Mouse (Mus musculus): Measurements from ENCODE around the gene Galnt2. TPM values are rescaled to one million over a fixed set of nuclear protein-coding genes. Genes with fewer than 3 reads are reported as not detected.

The Galnt2 gene
- total RNA-seq, 1 experiment from 2014 or later, result 42.6 TPM

DNA sequence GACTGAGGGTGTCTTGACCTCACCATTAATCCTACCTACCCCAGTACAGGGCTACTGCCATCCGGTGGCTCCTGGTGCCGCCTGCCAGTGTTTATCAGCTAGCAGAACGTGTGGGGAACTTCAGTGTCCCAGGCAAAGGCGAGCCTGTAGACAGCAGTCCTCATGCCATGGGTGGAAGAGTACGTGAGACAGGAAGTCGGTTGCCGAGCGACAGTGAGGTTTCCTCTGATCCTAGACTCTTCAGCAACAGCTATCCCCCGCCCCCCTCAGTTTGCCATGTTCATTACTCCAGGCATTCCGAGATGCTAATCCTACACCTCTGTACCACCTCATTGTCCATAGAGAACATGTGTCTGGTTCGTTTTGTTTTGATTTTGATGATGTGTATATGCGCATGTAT is 29.2 kb downstream of the Galnt2 start:
- ATAC-seq (replicated peaks in 1 of 2; ENCODE audit: insufficient read depth in 1 of 2, low FRiP score in 2 of 2, low TSS enrichment in 1 of 2, low read depth in 1 of 2, poor library complexity in 2 of 2, severe bottlenecking in 2 of 2), result no peak

DNA sequence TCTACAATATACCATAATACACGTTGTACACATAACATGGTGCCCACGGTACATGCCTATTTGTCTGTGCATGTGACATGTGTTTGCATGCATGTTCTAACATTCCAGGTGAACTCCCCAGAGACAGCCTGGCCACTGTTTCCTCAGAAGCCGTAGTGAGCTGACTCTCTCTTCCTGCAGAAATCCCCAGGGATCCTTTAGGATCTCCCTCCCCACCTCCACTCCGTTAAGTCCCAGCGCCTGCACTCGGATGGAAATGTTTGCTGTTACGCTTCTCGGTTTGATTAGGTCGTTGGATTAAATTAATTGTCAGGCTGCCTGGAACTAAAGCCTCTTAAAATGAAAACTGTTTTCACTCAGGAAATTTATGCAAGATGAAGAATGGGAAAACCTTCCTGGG is 31.9 kb downstream of the Galnt2 start:
- no peak for ATAC-seq (replicated peaks in 1 of 2; ENCODE audit: insufficient read depth in 1 of 2, low FRiP score in 2 of 2, low TSS enrichment in 1 of 2, low read depth in 1 of 2, poor library complexity in 2 of 2, severe bottlenecking in 2 of 2)

DNA sequence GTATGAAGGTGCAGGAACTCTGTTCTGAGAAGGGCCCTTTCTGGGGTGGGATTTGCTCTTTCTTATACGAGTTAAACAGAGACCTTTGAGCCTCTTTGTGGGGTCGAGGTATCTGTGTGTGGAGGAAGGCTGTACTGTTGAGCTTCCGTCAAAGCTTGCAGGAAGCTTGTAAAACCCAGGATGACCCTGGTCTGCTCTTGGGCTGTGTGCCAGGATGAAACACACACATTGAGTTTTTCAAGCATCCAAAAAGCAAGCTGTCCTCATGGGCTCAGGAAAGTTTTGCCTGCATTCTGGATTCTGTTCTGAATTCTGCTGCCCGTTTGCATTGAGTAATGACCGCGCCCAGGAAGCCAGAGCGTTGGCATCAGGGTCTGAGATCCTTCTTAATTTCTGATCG is 32.8 kb downstream of the Galnt2 start:
- ATAC-seq (replicated peaks in 1 of 2; ENCODE audit: insufficient read depth in 1 of 2, low FRiP score in 2 of 2, low TSS enrichment in 1 of 2, low read depth in 1 of 2, poor library complexity in 2 of 2, severe bottlenecking in 2 of 2), result no peak

DNA sequence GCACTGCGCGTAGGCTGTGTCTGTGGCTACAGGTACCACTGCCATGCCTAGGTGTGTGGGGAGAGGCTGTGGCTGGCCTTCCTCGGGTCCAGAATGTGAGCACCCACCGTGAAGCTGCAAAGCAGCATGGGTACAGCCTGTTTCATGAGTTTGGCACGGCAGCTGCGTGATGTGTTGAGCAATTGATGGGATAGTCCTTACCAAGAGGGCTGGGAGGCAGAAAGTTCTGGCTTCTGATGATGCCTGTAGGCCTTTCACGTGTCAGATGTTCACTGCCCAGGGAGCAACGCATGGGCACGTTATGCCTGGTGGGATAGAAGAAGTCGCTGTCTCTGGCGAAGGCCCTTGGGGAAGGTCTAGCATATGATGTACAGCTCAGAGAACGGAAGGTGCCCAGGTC is 33.5 kb downstream of the Galnt2 start:
- no peak for ATAC-seq (replicated peaks in 1 of 2; ENCODE audit: insufficient read depth in 1 of 2, low FRiP score in 2 of 2, low TSS enrichment in 1 of 2, low read depth in 1 of 2, poor library complexity in 2 of 2, severe bottlenecking in 2 of 2)

DNA sequence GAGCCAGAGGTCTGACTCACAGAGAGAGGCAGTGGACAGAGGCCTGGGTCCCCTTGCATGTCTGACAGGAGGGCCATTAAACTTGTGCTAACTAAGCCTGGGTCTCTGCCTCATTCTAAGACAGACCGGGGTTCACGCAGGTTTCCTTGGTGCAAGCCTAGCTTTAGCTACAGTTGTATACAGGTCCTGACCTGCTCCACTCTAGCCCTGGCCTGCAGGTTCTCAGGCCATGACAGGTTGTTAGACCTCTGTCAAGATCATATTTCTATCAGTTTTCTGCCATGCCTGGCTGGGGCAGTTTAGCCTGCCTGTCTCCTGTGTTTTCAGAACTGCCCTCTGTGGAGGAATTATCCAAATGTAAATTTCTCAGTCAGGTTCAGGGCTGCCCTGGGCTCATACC is 33.9 kb downstream of the Galnt2 start:
- no peak for ATAC-seq (replicated peaks in 1 of 2; ENCODE audit: insufficient read depth in 1 of 2, low FRiP score in 2 of 2, low TSS enrichment in 1 of 2, low read depth in 1 of 2, poor library complexity in 2 of 2, severe bottlenecking in 2 of 2)

DNA sequence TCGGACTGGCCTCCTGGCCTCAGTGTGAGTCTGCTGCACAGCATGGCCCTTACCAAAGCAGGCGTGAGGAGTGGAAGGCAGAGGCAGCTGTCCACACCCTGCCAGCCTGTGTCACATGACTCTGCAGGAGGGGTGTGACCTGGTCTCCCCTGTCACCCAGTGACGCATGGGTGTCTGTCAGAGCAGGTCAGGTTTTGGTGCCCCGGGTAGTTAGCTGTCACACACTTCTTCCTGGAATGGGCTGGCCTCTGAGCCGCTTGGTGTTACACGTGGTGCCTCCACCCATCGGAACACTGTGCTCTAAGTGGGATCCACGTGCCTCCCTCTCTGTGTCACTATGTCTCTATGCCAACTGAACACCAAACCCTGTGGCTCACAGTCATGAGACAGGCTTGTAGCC is 34.6 kb downstream of the Galnt2 start:
- ATAC-seq (replicated peaks in 1 of 2; ENCODE audit: insufficient read depth in 1 of 2, low FRiP score in 2 of 2, low TSS enrichment in 1 of 2, low read depth in 1 of 2, poor library complexity in 2 of 2, severe bottlenecking in 2 of 2), result peak in 1 of 2 experiments; percentile 49; a peak in 2 of 4 replicates

DNA sequence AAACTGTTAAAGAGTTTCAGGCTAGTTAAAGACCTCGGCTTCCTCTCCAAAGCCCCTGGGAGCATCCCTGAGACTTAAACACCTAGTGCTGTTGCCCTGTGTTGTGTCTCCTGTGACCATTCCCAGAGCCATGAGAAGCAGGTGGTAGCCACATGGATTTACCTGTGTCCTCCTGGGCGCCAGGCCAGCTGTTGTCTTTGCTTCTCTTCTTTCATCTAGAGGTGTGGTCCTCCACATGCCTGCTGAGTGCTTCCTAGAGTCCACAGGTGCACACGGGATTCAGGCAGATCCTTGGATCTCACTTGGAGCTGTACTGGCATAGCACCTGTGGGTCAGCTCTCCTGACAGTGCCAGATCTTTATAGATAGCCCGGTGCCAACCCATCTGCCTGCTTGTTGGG is 36.0 kb downstream of the Galnt2 start:
- no peak for ATAC-seq (replicated peaks in 1 of 2; ENCODE audit: insufficient read depth in 1 of 2, low FRiP score in 2 of 2, low TSS enrichment in 1 of 2, low read depth in 1 of 2, poor library complexity in 2 of 2, severe bottlenecking in 2 of 2)

DNA sequence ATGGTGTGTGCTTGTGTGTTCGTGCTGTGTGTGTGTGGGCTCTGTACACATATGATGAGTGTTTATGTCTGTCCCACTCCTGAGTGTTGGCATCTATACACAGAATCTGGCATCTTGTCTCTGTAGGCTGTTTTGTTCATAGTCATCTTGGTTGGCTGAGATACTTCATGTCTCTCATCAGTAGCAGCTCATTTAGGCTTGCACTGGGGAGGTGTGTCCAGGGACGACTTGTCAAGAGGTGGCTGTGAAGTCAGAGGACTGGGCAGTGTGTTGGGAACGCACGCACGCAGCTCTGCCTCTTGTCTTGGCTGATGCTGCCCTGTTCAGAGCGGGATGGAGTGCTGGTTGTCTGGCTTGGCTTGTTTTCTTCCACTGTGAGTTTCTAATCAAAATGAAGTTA is 39.3 kb downstream of the Galnt2 start:
- no peak for ATAC-seq (replicated peaks in 1 of 2; ENCODE audit: insufficient read depth in 1 of 2, low FRiP score in 2 of 2, low TSS enrichment in 1 of 2, low read depth in 1 of 2, poor library complexity in 2 of 2, severe bottlenecking in 2 of 2)

DNA sequence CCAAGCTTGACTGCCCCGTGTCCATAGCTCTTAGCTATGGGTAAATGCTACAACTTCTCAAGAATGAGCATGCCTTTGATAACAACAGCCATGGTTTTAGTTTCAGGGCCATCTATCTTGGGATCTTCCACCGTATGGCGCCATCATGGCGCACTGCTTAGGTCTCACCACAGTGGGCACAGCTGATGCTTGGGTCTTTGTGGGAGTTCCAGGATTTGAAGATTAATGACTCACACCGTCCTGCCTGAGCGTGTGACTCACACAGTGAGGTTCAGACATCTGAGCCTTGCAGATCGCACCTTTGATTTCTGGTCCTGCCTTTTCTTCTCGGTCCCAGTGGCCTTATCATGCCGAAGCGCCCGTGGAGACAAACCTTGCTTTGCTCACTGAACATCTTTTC is 39.7 kb downstream of the Galnt2 start:
- ATAC-seq (replicated peaks in 1 of 2; ENCODE audit: insufficient read depth in 1 of 2, low FRiP score in 2 of 2, low TSS enrichment in 1 of 2, low read depth in 1 of 2, poor library complexity in 2 of 2, severe bottlenecking in 2 of 2), result no peak

DNA sequence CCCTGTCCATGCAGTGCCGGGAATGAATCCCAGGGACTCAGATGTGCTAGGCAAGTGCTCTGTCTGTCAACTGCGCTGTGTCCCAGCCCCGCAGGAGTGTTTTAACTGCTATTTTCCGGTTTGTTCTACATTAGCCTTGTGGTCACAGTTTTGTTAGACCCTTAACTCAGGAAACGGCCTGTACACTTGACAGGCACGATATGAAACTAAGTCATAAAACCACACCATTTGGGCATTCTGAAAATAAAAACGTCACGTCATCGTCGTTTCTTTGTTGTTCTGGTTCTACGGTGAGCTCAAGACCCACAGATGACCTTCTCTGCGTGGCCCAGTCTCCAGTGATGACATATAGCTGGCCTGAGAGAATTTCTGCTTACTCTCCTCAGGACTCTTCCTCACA is 40.3 kb downstream of the Galnt2 start:
- ATAC-seq (replicated peaks in 1 of 2; ENCODE audit: insufficient read depth in 1 of 2, low FRiP score in 2 of 2, low TSS enrichment in 1 of 2, low read depth in 1 of 2, poor library complexity in 2 of 2, severe bottlenecking in 2 of 2), result peak; percentile 79 to 84

DNA sequence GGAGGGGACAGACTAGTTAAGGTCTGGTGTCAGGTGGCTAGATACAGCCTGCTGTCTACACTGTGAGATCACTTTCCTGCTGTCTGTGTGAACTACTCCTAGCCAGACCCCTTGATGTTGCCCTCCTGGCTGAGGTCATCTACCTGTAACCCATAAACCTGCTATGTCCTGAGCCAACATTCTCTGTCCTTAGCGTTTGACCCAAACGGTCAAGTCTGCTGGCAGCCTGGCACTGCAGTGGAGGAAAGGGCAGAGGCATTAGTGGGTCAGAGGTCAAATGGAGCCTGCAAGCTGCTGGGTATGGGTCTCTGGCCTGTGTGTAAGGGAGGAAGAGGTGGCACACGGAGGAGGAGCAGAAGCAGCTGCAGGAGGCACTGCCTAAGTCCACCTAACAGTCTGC is 41.6 kb downstream of the Galnt2 start:
- no peak for ATAC-seq (replicated peaks in 1 of 2; ENCODE audit: insufficient read depth in 1 of 2, low FRiP score in 2 of 2, low TSS enrichment in 1 of 2, low read depth in 1 of 2, poor library complexity in 2 of 2, severe bottlenecking in 2 of 2)

DNA sequence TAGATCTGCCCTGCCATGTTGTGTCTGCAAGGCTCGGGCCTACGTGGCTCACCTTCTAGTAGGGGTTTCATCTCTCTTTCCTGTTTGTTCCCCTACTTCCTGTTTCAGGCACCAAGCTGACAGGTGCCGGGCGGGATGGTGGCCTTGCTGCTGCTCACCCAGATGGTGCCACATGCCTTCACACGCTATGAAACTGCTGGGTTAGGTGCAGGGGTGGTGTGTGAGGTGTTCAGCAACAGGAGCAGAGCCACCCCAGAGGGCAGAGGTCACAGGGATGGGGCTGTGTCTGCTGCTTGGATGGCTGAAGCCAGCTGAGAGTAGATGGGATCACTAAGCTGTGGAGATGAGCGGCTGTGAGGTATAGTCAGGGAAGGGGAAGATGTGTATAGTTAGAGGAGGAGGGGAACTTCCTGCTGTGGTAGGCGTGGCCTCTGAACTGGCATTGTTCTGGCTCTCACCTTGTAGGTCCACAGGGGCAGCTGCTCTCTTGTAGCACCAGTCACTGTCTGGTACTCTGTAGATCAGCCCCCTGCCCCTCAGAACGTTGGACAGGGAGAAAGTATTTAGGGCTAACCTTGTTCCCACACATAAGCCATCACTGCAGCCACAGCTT is 42.5 kb downstream of the Galnt2 start:
- peak; percentile 16 to 19; a peak in 1 of 4 replicates for ATAC-seq (replicated peaks in 1 of 2; ENCODE audit: insufficient read depth in 1 of 2, low FRiP score in 2 of 2, low TSS enrichment in 1 of 2, low read depth in 1 of 2, poor library complexity in 2 of 2, severe bottlenecking in 2 of 2)

DNA sequence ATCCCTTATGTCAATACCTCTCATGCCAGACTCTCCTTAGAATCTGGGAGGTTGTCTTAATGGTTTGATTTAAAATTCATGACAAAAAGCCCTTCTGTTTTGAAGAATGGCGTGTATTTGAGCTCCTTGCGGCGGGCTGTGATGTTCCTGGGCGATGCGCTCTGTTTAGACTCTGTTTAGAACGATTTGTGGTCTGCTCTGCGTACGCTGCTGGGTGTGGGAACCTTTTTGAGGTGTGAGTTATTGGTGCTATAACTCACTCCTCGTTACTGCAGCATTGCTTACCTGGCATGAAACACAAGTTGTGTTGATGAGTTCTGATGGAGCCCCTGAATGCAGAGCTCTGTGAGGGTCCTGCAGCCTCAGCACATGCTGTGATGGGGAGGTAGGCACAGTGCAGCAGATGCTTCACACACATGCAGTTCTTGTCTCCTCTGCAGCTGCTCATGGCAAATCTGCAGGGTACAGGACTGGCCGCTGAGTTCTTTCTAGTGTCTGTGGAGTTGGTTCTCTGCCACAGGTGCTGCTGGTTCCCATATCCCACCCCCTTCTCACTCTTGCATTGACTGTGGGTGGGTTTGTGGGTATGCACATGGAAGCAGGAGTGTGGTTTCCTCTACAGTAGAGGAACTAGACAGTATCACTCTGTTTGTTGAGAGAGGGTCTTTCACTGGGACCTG is 43.4 kb downstream of the Galnt2 start:
- ATAC-seq (replicated peaks in 1 of 2; ENCODE audit: insufficient read depth in 1 of 2, low FRiP score in 2 of 2, low TSS enrichment in 1 of 2, low read depth in 1 of 2, poor library complexity in 2 of 2, severe bottlenecking in 2 of 2), result no peak

DNA sequence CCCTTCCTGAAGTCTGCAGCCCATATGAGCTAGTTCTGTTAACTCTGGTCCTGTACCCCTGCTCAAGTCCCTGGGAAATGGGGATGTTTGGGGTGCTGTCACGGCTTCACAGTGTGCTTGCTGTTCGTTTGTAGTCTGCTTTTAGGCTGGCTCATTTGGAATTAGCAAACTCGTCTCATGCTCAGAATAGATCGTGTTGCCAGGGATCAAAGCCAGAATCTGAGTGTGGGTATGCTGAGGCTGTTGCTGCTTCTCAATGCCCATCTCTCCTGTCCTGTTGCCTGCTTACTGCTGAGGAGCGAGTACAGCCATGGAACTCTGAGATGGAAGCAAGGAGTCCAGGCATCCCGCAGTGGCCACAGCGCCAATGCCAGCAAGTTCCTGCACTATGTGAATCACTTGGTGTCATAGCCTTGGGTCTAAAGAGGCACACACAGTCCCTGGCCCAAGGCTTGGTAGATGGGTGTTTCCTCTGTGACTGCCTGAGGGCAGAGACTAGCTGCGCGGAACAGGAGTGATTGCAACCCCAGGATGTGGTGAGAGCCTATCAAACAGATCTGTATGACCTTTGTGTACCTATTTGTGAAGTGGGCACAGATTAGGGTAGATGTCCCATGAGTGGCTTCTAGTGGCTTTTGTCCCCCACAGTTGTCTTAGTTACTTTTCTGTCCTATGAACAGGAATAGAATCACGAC is 44.3 kb downstream of the Galnt2 start:
- ATAC-seq (replicated peaks in 1 of 2; ENCODE audit: insufficient read depth in 1 of 2, low FRiP score in 2 of 2, low TSS enrichment in 1 of 2, low read depth in 1 of 2, poor library complexity in 2 of 2, severe bottlenecking in 2 of 2), result no peak

DNA sequence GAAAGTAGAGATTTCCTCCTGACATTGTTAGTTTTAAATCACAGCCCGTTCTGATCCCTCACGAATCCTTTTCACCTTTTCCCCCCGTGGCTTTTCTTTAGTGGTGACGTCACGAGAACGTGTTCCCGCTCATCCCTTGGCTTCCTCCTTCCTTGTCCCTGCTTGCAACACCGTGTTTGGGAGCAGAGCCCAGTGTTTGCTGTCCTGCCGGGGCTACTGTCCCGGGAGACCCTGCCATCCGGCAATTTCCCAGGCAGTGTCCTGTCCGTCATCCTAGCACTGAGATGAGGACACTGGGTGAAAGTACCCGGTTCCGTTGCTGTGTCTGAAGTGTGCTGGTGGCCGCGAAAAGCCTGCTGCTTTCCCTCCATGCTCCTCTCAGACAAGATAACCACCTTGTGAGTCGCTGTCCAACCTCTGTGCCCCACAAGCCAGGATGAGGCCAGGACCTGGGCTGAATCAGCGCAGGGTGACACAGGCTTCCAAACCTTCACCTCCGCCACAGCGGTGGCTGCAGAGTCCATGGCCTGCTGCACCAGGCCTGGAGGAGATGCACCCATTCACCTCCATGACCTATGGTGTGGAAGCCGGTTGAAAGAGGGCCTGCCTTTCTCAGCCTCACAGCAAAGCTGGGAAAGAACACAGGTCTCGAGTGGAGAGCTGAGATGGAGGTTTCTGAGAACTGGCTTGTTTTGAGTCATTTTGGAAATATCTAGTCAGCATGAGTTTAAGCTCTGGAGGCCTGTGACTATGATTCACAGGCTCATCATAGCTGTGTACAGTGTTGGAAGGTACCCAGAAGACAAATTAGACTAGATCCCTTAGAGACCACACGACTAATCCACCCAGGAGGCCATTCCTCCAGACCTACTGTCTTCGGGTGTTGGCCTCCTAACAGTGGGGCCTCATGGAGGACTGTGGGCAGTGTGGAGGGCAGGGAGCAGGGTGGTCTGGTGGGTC is 47.0 kb downstream of the Galnt2 start:
- no peak for ATAC-seq (replicated peaks in 1 of 2; ENCODE audit: insufficient read depth in 1 of 2, low FRiP score in 2 of 2, low TSS enrichment in 1 of 2, low read depth in 1 of 2, poor library complexity in 2 of 2, severe bottlenecking in 2 of 2)

DNA sequence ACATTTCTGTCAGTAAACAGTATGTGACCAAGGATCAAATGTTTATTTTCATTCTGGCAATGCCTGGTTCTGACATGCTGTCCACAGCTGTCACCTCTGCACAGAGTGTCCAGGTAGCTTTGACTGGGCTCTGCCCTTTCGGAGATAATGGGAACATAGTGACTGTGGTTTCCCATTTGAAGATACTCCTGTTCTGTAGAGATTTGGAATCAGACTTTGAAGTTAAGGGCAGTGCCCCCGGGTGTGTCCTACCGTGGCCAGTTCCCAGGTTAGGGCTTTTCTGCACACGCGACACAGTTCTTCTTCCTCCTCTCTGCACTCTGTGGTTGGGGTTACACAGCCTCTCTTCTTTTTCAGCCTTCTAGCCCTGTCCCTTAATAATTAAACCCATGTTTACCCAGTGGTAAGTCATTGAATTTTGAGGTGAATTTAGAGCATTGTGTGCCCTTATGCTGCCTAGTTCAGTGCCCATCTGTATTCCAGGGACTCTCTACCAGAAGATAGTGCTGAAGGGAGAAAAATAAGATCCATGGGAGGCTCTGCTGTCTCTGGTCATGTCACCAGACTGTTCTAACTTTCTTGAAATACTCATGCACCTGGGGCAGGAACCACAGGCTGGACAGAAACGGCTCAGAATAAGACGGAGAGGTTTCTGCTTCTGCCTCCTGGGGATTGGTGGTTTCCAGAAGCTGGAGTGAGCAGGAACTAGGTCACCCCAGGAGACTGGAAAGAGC is 47.9 kb downstream of the Galnt2 start:
- ATAC-seq (replicated peaks in 1 of 2; ENCODE audit: insufficient read depth in 1 of 2, low FRiP score in 2 of 2, low TSS enrichment in 1 of 2, low read depth in 1 of 2, poor library complexity in 2 of 2, severe bottlenecking in 2 of 2), result no peak

DNA sequence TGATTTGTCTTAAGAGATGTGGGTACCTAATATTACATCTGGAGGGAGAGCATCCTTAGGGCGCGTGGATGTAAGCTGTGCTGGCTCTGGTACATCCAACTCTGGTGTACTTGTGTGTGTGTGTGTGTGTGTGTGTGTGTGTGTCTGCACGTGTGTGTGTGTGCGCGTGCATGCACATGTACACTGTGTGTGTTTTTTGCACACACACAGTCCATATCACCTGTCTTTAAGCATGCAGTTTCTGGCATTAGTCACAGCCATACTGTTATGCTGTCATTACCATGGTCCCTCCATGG is 48.4 kb downstream of the Galnt2 start:
- ATAC-seq (replicated peaks in 1 of 2; ENCODE audit: insufficient read depth in 1 of 2, low FRiP score in 2 of 2, low TSS enrichment in 1 of 2, low read depth in 1 of 2, poor library complexity in 2 of 2, severe bottlenecking in 2 of 2), result no peak

All from hematopoietic stem cell, adult 5-6 weeks (primary cell).